Mouse (Mus musculus) liver, embryonic 12.5 days (tissue): ENCODE data around the gene Fam120b. TPM values are rescaled to one million over a fixed set of nuclear protein-coding genes. Genes with fewer than 3 reads are reported as not detected.

Source experiments
- ATAC-seq: fragments of 200-750 bp; cut with Nextera tagmentation; 2 replicates; pipeline ENCODE4 v1.8.0; 2017; ENCODE audit warnings: moderate number of reproducible peaks, mild to moderate bottlenecking, moderate library complexity
- H3K27ac ChIP-seq: fragments of 300-500 bp; sonication (generic); 2 replicates; pipeline ENCODE4 v1.5.1; 2016; ENCODE audit warnings: mild to moderate bottlenecking
- H3K27me3 ChIP-seq: fragments of 300-500 bp; sonication (generic); replicated peaks from 2 replicates; pipeline ENCODE4 v1.6.1; 2016; ENCODE audit warnings: mild to moderate bottlenecking, moderate library complexity
- H3K36me3 ChIP-seq: fragments of 300-500 bp; sonication (generic); 2 replicates; pipeline ENCODE4 v1.6.1; 2016; ENCODE audit warnings: mild to moderate bottlenecking, moderate library complexity
- H3K4me1 ChIP-seq: fragments of 300-500 bp; sonication (generic); 2 replicates; pipeline ENCODE4 v1.6.1; 2016
- H3K4me2 ChIP-seq: fragments of 300-500 bp; sonication (generic); 2 replicates; pipeline ENCODE4 v1.6.1; 2016; ENCODE audit warnings: mild to moderate bottlenecking, moderate library complexity
- H3K4me3 ChIP-seq: fragments of 300-500 bp; sonication (generic); 2 replicates; pipeline ENCODE4 v1.5.1; 2016; ENCODE audit warnings: mild to moderate bottlenecking, moderate library complexity
- H3K9ac ChIP-seq: fragments of 300-500 bp; sonication (generic); 2 replicates; pipeline ENCODE4 v1.6.1; 2016; ENCODE audit warnings: mild to moderate bottlenecking, moderate library complexity
- H3K9me3 ChIP-seq: fragments of 300-500 bp; sonication (generic); replicated peaks from 2 replicates; pipeline ENCODE4 v1.6.1; 2016; ENCODE audit warnings: mild to moderate bottlenecking, moderate library complexity
- WGBS: fragments of 180-500 bp; shearing (Covaris S2); methylation state at CpG from one replicate; pipeline ENCODE4 v1.1.7; 2016; ENCODE audit not compliant: insufficient replicate concordance; 5-methylcytosine and 5-hydroxymethylcytosine counted together
- polyA plus RNA-seq: library from polyadenylated mRNA; unstranded; fragments of >200 nt; fragmentation: Nextera tagmentation; extraction: Ambion mirVana; gene quantifications from 2 replicates; pipeline ENCODE4 v1.2.1, GENCODE M21; 2016

Gene Fam120b
- polyA plus RNA-seq, 1 experiment from 2014 or later, result 8.6 TPM

GRCm38 (mm10) chr17:15381092-15381860, 14.7 kb upstream of the Fam120b start:
- no peak for ATAC-seq
- Histone ChIP-seq H3K4me3 (peak overlapping the region; percentile 34), H3K9me3 (no peaks in the 10 kb centered on the region), H3K4me1 (peaks cover 15% of the 10 kb centered on the region; the same call in 1 of the 2 replicates), H3K27me3 (peaks cover 80% of the 10 kb centered on the region), H3K27ac (no peak overlapping the region), H3K4me2 (peak overlapping the region; percentile 55), H3K9ac (no peak overlapping the region), H3K36me3 (no peaks in the 10 kb centered on the region)
- 13% methylated on average over 22 of the region's 22 CpGs for WGBS

GRCm38 (mm10) chr17:15381869-15382660, 13.9 kb upstream of the Fam120b start:
- Histone ChIP-seq H3K9ac (no peak overlapping the region), H3K36me3 (no peaks in the 10 kb centered on the region), H3K4me2 (no peak overlapping the region), H3K4me1 (0 out of 2 replicates have a peak, but pooled peaks cover 10% of the 10 kb centered on the region), H3K9me3 (no peaks in the 10 kb centered on the region), H3K4me3 (no peak overlapping the region), H3K27ac (no peak overlapping the region), H3K27me3 (peaks cover 76% of the 10 kb centered on the region)
- WGBS, result 36% methylated on average over 7 of the region's 7 CpGs
- no peak for ATAC-seq

GRCm38 (mm10) chr17:15383360-15383759, 12.6 kb upstream of the Fam120b start:
- Histone ChIP-seq H3K4me2 (no peak overlapping the region), H3K36me3 (no peaks in the 10 kb centered on the region), H3K27ac (no peak overlapping the region), H3K4me1 (0 out of 2 replicates have a peak, but pooled peaks cover 10% of the 10 kb centered on the region), H3K9ac (no peak overlapping the region), H3K4me3 (no peak overlapping the region), H3K9me3 (no peaks in the 10 kb centered on the region), H3K27me3 (peaks cover 64% of the 10 kb centered on the region)
- WGBS, result 81% methylated on average over 5 of the region's 5 CpGs
- no peak for ATAC-seq

- WGBS, result 51% methylated on average over 4 of the region's 4 CpGs
- 0 out of 2 replicates have a peak, but pooled peaks have one; percentile 15 for ATAC-seq
- H3K27me3 ChIP-seq, result peaks cover 30% of the 10 kb centered on the region
- H3K27ac ChIP-seq, result no peak overlapping the region
- no peak overlapping the region for H3K4me3 ChIP-seq
- no peaks in the 10 kb centered on the region for H3K4me1 ChIP-seq
- no peaks in the 10 kb centered on the region for H3K36me3 ChIP-seq
- H3K9me3 ChIP-seq, result no peaks in the 10 kb centered on the region
- H3K4me2 ChIP-seq, result no peak overlapping the region
- no peak overlapping the region for H3K9ac ChIP-seq
Measured at GRCm38 (mm10) chr17:15388892-15389291, 7.1 kb upstream of the Fam120b start.

GRCm38 (mm10) chr17:15389356-15389755, 6.6 kb upstream of the Fam120b start:
- Histone ChIP-seq H3K36me3 (no peaks in the 10 kb centered on the region), H3K9me3 (no peaks in the 10 kb centered on the region), H3K4me2 (0 out of 2 replicates have a peak overlapping the region, but pooled peaks have one; percentile 8), H3K4me3 (no peak overlapping the region), H3K27ac (0 out of 2 replicates have a peak overlapping the region, but pooled peaks have one; percentile 48), H3K9ac (no peak overlapping the region), H3K4me1 (no peaks in the 10 kb centered on the region), H3K27me3 (peaks cover 34% of the 10 kb centered on the region)
- 50% methylated on average over 8 of the region's 8 CpGs for WGBS
- peak; percentile 62; the same call in 1 of the 2 replicates for ATAC-seq

GRCm38 (mm10) chr17:15401716-15402115, 5.7 kb downstream of the Fam120b start:
- WGBS, result 87% methylated on average over 17 of the region's 17 CpGs
- Histone ChIP-seq H3K4me1 (peaks cover 8% of the 10 kb centered on the region), H3K36me3 (peaks cover 35% of the 10 kb centered on the region), H3K4me3 (no peak overlapping the region), H3K27ac (no peak overlapping the region), H3K9me3 (no peaks in the 10 kb centered on the region), H3K27me3 (no peaks in the 10 kb centered on the region), H3K9ac (no peak overlapping the region), H3K4me2 (no peak overlapping the region)
- no peak for ATAC-seq

GRCm38 (mm10) chr17:15406576-15406975, 10.6 kb downstream of the Fam120b start:
- 73% methylated on average over 2 of the region's 2 CpGs for WGBS
- H3K4me1 ChIP-seq, result no peaks in the 10 kb centered on the region
- H3K36me3 ChIP-seq, result peaks cover 64% of the 10 kb centered on the region

GRCm38 (mm10) chr17:15409261-15409660, 13.3 kb downstream of the Fam120b start:
- Histone ChIP-seq H3K9ac (no peak overlapping the region), H3K4me1 (no peaks in the 10 kb centered on the region), H3K27me3 (no peaks in the 10 kb centered on the region), H3K9me3 (no peaks in the 10 kb centered on the region), H3K4me2 (no peak overlapping the region), H3K4me3 (no peak overlapping the region), H3K27ac (no peak overlapping the region), H3K36me3 (peaks cover 52% of the 10 kb centered on the region)
- 77% methylated on average over 10 of the region's 10 CpGs for WGBS
- no peak for ATAC-seq

More at GRCm38 (mm10) chr17:15406576-15406975, 10.6 kb downstream of the Fam120b start:
- Histone ChIP-seq H3K4me2 (no peak overlapping the region), H3K27me3 (no peaks in the 10 kb centered on the region), H3K4me3 (no peak overlapping the region), H3K9ac (no peak overlapping the region), H3K9me3 (no peaks in the 10 kb centered on the region), H3K27ac (no peak overlapping the region)
- ATAC-seq, result no peak

- no peaks in the 10 kb centered on the region for H3K9me3 ChIP-seq
- no peaks in the 10 kb centered on the region for H3K27me3 ChIP-seq
- no peaks in the 10 kb centered on the region for H3K4me1 ChIP-seq
- H3K36me3 ChIP-seq, result peaks cover 59% of the 10 kb centered on the region
- H3K9ac ChIP-seq, result no peak overlapping the region
- no peak overlapping the region for H3K4me3 ChIP-seq
- H3K27ac ChIP-seq, result no peak overlapping the region
- no peak overlapping the region for H3K4me2 ChIP-seq
- 95% methylated on average over 1 of the region's 1 CpGs for WGBS
- ATAC-seq, result no peak
Measured at GRCm38 (mm10) chr17:15410861-15411260, 14.9 kb downstream of the Fam120b start.

GRCm38 (mm10) chr17:15416596-15417215, 20.7 kb downstream of the Fam120b start:
- Histone ChIP-seq H3K36me3 (peaks cover 59% of the 10 kb centered on the region), H3K27ac (no peak overlapping the region), H3K9me3 (no peaks in the 10 kb centered on the region), H3K27me3 (no peaks in the 10 kb centered on the region), H3K4me1 (no peaks in the 10 kb centered on the region), H3K4me2 (no peak overlapping the region), H3K4me3 (no peak overlapping the region), H3K9ac (no peak overlapping the region)
- no peak for ATAC-seq
- 82% methylated on average over 12 of the region's 12 CpGs for WGBS

GRCm38 (mm10) chr17:15419534-15419933, 23.5 kb downstream of the Fam120b start:
- peaks cover 70% of the 10 kb centered on the region for H3K36me3 ChIP-seq
- no peak overlapping the region for H3K4me2 ChIP-seq
- no peak overlapping the region for H3K9ac ChIP-seq
- 60% methylated on average over 8 of the region's 8 CpGs for WGBS
- no peaks in the 10 kb centered on the region for H3K27me3 ChIP-seq
- no peak overlapping the region for H3K27ac ChIP-seq
- ATAC-seq, result peak; percentile 40; the same call in 1 of the 2 replicates
- H3K9me3 ChIP-seq, result no peaks in the 10 kb centered on the region
- H3K4me3 ChIP-seq, result no peak overlapping the region
- H3K4me1 ChIP-seq, result no peaks in the 10 kb centered on the region
